Mouse (Mus musculus) neutrophil, adult 5-6 weeks (primary cell): Measurements from ENCODE around the gene Nrsn2. TPM values are rescaled to one million over a fixed set of nuclear protein-coding genes. Genes with fewer than 3 reads are reported as not detected.

Experiments
- ATAC-seq: fragments of 151-379, 151-347 bp; 2 replicates; pipeline ENCODE4 v1.8.0; 2017; ENCODE audit warnings: mild to moderate bottlenecking, moderate TSS enrichment; ENCODE audit not compliant: insufficient number of reproducible peaks, poor library complexity, low FRiP score, severe bottlenecking; ENCODE audit errors: extremely low read depth
- total RNA-seq: library from RNA; stranded (forward); fragments of 200-1000 nt; gene quantifications from 2 replicates; pipeline ENCODE4 v1.2.3, GENCODE M21; 2017

Gene Nrsn2
- total RNA-seq, 1 experiment from 2014 or later: not detected

DNA sequence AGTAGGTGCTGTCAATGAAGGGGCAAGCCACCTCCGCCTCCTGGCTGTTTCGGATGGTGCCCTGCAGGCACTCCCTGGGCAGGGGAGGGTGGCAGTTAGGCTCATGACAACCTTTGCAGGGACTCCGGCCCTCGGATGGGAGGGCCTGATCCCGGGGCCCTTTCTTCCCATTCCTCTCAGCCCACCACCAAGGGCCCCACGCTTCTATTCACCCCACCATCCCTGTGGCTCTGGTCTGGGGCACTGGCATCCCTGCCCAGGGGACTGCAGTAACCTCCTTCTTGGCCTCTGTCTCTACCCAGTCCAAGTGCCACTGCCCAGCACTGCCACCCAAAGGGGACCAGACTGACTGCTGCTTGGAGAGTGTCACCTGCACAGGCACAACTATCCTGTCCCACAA lies 54.2 kb downstream of the Nrsn2 start:
- ATAC-seq: no peak

DNA sequence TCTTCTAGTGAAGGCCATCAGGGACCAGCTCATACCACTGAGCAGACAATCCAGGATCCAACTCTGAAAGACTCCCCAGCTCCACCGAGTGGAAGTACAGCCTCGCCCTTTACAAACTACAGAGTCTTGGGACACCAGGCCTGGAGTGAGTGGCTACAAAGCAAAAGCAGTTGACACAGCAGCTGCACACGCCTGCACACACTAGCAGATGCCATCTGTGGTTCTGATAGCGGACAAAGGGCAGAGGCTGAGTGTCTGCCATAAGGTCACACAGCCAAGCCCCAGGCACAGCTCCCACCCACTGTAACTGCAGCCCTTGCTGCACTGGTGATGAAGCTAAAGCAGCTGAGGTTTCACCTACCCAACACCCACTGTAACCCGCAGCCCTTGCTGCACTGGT lies 54.9 kb downstream of the Nrsn2 start:
- ATAC-seq: no peak

Other genes with a start within 250 kb of the Nrsn2 start
- not detected in 2 replicates for gene Tcf15, start 233.1 kb downstream of the Nrsn2 start, total RNA-seq
- gene Csnk2a1, start 149.8 kb downstream of the Nrsn2 start, total RNA-seq: 108 and 118 TPM in 2 replicates
- gene Tbc1d20, start 82.8 kb downstream of the Nrsn2 start, total RNA-seq: 51.4 and 60.4 TPM in 2 replicates
- gene Rbck1, start 44.0 kb downstream of the Nrsn2 start, total RNA-seq: 90.7 and 112 TPM in 2 replicates
- 0.37 and 2.1 TPM in 2 replicates for gene Trib3, start 32.6 kb downstream of the Nrsn2 start, total RNA-seq
- gene Sox12, start 21.4 kb upstream of the Nrsn2 start, total RNA-seq: 0.70 and 1.4 TPM in 2 replicates
- 0.98 and 1.5 TPM in 2 replicates for gene Zcchc3, start 38.4 kb upstream of the Nrsn2 start, total RNA-seq
- not detected in 2 replicates for gene 6820408C15Rik, start 38.9 kb upstream of the Nrsn2 start, total RNA-seq
- gene Defb23, start 88.0 kb upstream of the Nrsn2 start, total RNA-seq: not detected in 2 replicates
- not detected in 2 replicates for gene Defb20, start 100.4 kb upstream of the Nrsn2 start, total RNA-seq
- gene Defb22, start 113.5 kb upstream of the Nrsn2 start, total RNA-seq: not detected in 2 replicates
- not detected in 2 replicates for gene Defb26, start 135.1 kb upstream of the Nrsn2 start, total RNA-seq
- not detected in 2 replicates for gene Defb28, start 141.6 kb upstream of the Nrsn2 start, total RNA-seq
- not detected in 2 replicates for gene Defb29, start 163.5 kb upstream of the Nrsn2 start, total RNA-seq
- gene Gm17416, start 192.7 kb upstream of the Nrsn2 start, total RNA-seq: not detected in 2 replicates
- not detected in 2 replicates for gene Defb21, start 196.1 kb upstream of the Nrsn2 start, total RNA-seq
- not detected in 2 replicates for gene Defb19, start 203.7 kb upstream of the Nrsn2 start, total RNA-seq
- not detected in 2 replicates for gene Defb45, start 222.8 kb upstream of the Nrsn2 start, total RNA-seq
- gene Defb36, start 227.7 kb upstream of the Nrsn2 start, total RNA-seq: not detected in 2 replicates
- gene Defb25, start 246.4 kb upstream of the Nrsn2 start, total RNA-seq: not detected in 2 replicates